Mouse (Mus musculus) naive thymus-derived CD4-positive, alpha-beta T cell, adult 2 months (primary cell): ENCODE results near the gene Zfp46.

Experiments used
- DNase-seq: peaks from one replicate; pipeline ENCODE4 v3.0.0-alpha.2; 2011; ENCODE audit warnings: low read depth

The Zfp46 gene

GRCm38 (mm10) chr4:136284455-136284854 lies at the start of gene Zfp46:
Gene Zfp46 (plus strand): TSS chr4:136284683.
- no peak for DNase-seq

GRCm38 (mm10) chr4:136238669-136239068 lies 45.8 kb upstream of the Zfp46 start:
- DNase-seq, result no peak

GRCm38 (mm10) chr4:136239111-136239510 lies 45.4 kb upstream of the Zfp46 start:
- no peak for DNase-seq

- DNase-seq, result peak; percentile 84
These were observed 44.9 kb upstream of the Zfp46 start for GRCm38 (mm10) chr4:136239622-136240021.

GRCm38 (mm10) chr4:136240123-136240522 lies 44.4 kb upstream of the Zfp46 start:
- DNase-seq, result no peak

- DNase-seq, result no peak
These were observed 43.5 kb upstream of the Zfp46 start for GRCm38 (mm10) chr4:136240955-136241354.

GRCm38 (mm10) chr4:136242065-136242703 lies 42.3 kb upstream of the Zfp46 start:
- DNase-seq, result peak; percentile 33

- no peak for DNase-seq
These were observed 41.8 kb upstream of the Zfp46 start for GRCm38 (mm10) chr4:136242728-136243127.

GRCm38 (mm10) chr4:136244208-136244607 lies 40.3 kb upstream of the Zfp46 start:
- DNase-seq, result no peak

- no peak for DNase-seq
These were observed 38.8 kb upstream of the Zfp46 start for GRCm38 (mm10) chr4:136245681-136246080.

GRCm38 (mm10) chr4:136246568-136246969 lies 37.9 kb upstream of the Zfp46 start:
- DNase-seq, result no peak

GRCm38 (mm10) chr4:136247386-136247728 lies 37.1 kb upstream of the Zfp46 start:
- DNase-seq, result no peak

- no peak for DNase-seq
These were observed 36.6 kb upstream of the Zfp46 start, which contains the start of gene Tcea3 for GRCm38 (mm10) chr4:136247729-136248463. Gene Tcea3 (plus strand): TSS chr4:136247729.

- no peak for DNase-seq
These were observed 35.8 kb upstream of the Zfp46 start for GRCm38 (mm10) chr4:136248464-136249331.

GRCm38 (mm10) chr4:136249332-136249647 lies 35.2 kb upstream of the Zfp46 start:
- DNase-seq, result no peak

GRCm38 (mm10) chr4:136249780-136250179 lies 34.7 kb upstream of the Zfp46 start:
- DNase-seq, result no peak

GRCm38 (mm10) chr4:136255919-136256318 lies 28.6 kb upstream of the Zfp46 start:
- DNase-seq, result no peak

- no peak for DNase-seq
These were observed 27.8 kb upstream of the Zfp46 start for GRCm38 (mm10) chr4:136256696-136257095.

GRCm38 (mm10) chr4:136259916-136260315 lies 24.6 kb upstream of the Zfp46 start:
- no peak for DNase-seq

GRCm38 (mm10) chr4:136260491-136261180 lies 23.8 kb upstream of the Zfp46 start:
- DNase-seq, result peak; percentile 90

- no peak for DNase-seq
These were observed 22.6 kb upstream of the Zfp46 start for GRCm38 (mm10) chr4:136261912-136262311.

GRCm38 (mm10) chr4:136263555-136263954 lies 20.9 kb upstream of the Zfp46 start:
- DNase-seq, result no peak
